Mouse (Mus musculus): ENCODE measurements at regions not wholly inside any gene's neighbourhood (a gene's known extent, or its start where the extent isn't known, plus 50 kb on each side); places are given as distances from the start of the nearest gene placed in this dataset.

GRCm38 (mm10) chr14:58519086-58519485 is 448.7 kb downstream of the Fgf9 start:
- no peak for ATAC-seq (replicated peaks; ENCODE audit: low read depth, poor library complexity, severe bottlenecking)

GRCm38 (mm10) chr14:58516543-58516942 is 446.2 kb downstream of the Fgf9 start:
- no peak for ATAC-seq (replicated peaks; ENCODE audit: low read depth, poor library complexity, severe bottlenecking)

GRCm38 (mm10) chr14:58512177-58512576 is 441.8 kb downstream of the Fgf9 start:
- ATAC-seq (replicated peaks; ENCODE audit: low read depth, poor library complexity, severe bottlenecking): no peak

- no peak for ATAC-seq (replicated peaks; ENCODE audit: low read depth, poor library complexity, severe bottlenecking)
Observed at GRCm38 (mm10) chr14:58511571-58511985, 441.2 kb downstream of the Fgf9 start.

- no peak for ATAC-seq (replicated peaks; ENCODE audit: low read depth, poor library complexity, severe bottlenecking)
Observed at GRCm38 (mm10) chr14:58510790-58511189, 440.4 kb downstream of the Fgf9 start.

- no peak for ATAC-seq (replicated peaks; ENCODE audit: low read depth, poor library complexity, severe bottlenecking)
Observed at GRCm38 (mm10) chr14:58509106-58509505, 438.8 kb downstream of the Fgf9 start.

- ATAC-seq (replicated peaks; ENCODE audit: low read depth, poor library complexity, severe bottlenecking): no peak
Observed at GRCm38 (mm10) chr14:58506490-58506889, 436.1 kb downstream of the Fgf9 start.

- ATAC-seq (replicated peaks; ENCODE audit: low read depth, poor library complexity, severe bottlenecking): peak; percentile 72
Observed at GRCm38 (mm10) chr14:58505841-58506240, 435.5 kb downstream of the Fgf9 start.

- no peak for ATAC-seq (replicated peaks; ENCODE audit: low read depth, poor library complexity, severe bottlenecking)
Observed at GRCm38 (mm10) chr14:58502890-58503289, 432.5 kb downstream of the Fgf9 start.

- no peak for ATAC-seq (replicated peaks; ENCODE audit: low read depth, poor library complexity, severe bottlenecking)
Observed at GRCm38 (mm10) chr14:58500014-58500413, 429.7 kb downstream of the Fgf9 start.

GRCm38 (mm10) chr14:58499501-58499900 is 429.2 kb downstream of the Fgf9 start:
- no peak for ATAC-seq (replicated peaks; ENCODE audit: low read depth, poor library complexity, severe bottlenecking)

GRCm38 (mm10) chr14:58499071-58499470 is 428.7 kb downstream of the Fgf9 start:
- no peak for ATAC-seq (replicated peaks; ENCODE audit: low read depth, poor library complexity, severe bottlenecking)

GRCm38 (mm10) chr14:58496902-58497301 is 426.6 kb downstream of the Fgf9 start:
- ATAC-seq (replicated peaks; ENCODE audit: low read depth, poor library complexity, severe bottlenecking): no peak

- no peak for ATAC-seq (replicated peaks; ENCODE audit: low read depth, poor library complexity, severe bottlenecking)
Observed at GRCm38 (mm10) chr14:58494400-58494987, 424.1 kb downstream of the Fgf9 start.

- ATAC-seq (replicated peaks; ENCODE audit: low read depth, poor library complexity, severe bottlenecking): peak; percentile 84
Observed at GRCm38 (mm10) chr14:58492118-58492517, 421.8 kb downstream of the Fgf9 start.

- no peak for ATAC-seq (replicated peaks; ENCODE audit: low read depth, poor library complexity, severe bottlenecking)
Observed at GRCm38 (mm10) chr14:58488803-58489202, 418.5 kb downstream of the Fgf9 start.

GRCm38 (mm10) chr14:58487836-58488235 is 417.5 kb downstream of the Fgf9 start:
- no peak for ATAC-seq (replicated peaks; ENCODE audit: low read depth, poor library complexity, severe bottlenecking)

GRCm38 (mm10) chr14:58480454-58480853 is 410.1 kb downstream of the Fgf9 start:
- ATAC-seq (replicated peaks; ENCODE audit: low read depth, poor library complexity, severe bottlenecking): no peak

- ATAC-seq (replicated peaks; ENCODE audit: low read depth, poor library complexity, severe bottlenecking): no peak
Observed at GRCm38 (mm10) chr14:58470678-58471077, 400.3 kb downstream of the Fgf9 start.

- ATAC-seq (replicated peaks; ENCODE audit: low read depth, poor library complexity, severe bottlenecking): no peak
Observed at GRCm38 (mm10) chr14:58468451-58468850, 398.1 kb downstream of the Fgf9 start.

GRCm38 (mm10) chr14:58467856-58468255 is 397.5 kb downstream of the Fgf9 start:
- no peak for ATAC-seq (replicated peaks; ENCODE audit: low read depth, poor library complexity, severe bottlenecking)

- ATAC-seq (replicated peaks; ENCODE audit: low read depth, poor library complexity, severe bottlenecking): no peak
Observed at GRCm38 (mm10) chr14:58446776-58447354, 376.5 kb downstream of the Fgf9 start.
